Mouse (Mus musculus): Measurements from ENCODE around the gene Gm15217. TPM values are rescaled to one million over a fixed set of nuclear protein-coding genes. Genes with fewer than 3 reads are reported as not detected.

Gm15217 gene
- not detected in 2 replicates for polyA plus RNA-seq (2012; rRNA removed)

- Histone ChIP-seq H3K4me3 (ENCODE audit: insufficient read depth, low read length) (no peak within 1 kb of the TSS), H3K4me1 (ENCODE audit: control insufficient read depth, insufficient read depth, low read length) (no peaks in the 10 kb centered on the region), H3K27ac (ENCODE audit: insufficient read depth, low read length) (no peak within 1 kb of the TSS)
- TF ChIP-seq POLR2A (IDR thresholded peaks at IDR 0.05; ENCODE audit: extremely low read depth, insufficient read depth, low read length) (no peak), CTCF (IDR thresholded peaks at IDR 0.05; ENCODE audit: extremely low read depth, insufficient read depth, low read length) (no peak)
Measured at GRCm38 (mm10) chr14:46379285-46379684, at the start of gene Gm15217. Gene Gm15217 (plus strand): TSS chr14:46379414.

GRCm38 (mm10) chr14:46333421-46334237 lies 45.6 kb upstream of the Gm15217 start:
- Histone ChIP-seq H3K27ac (ENCODE audit: insufficient read depth, low read length) (no peak overlapping the region), H3K4me1 (ENCODE audit: control insufficient read depth, insufficient read depth, low read length) (no peaks in the 10 kb centered on the region), H3K4me3 (ENCODE audit: insufficient read depth, low read length) (no peak overlapping the region)
- no peak for TF ChIP-seq CTCF (IDR thresholded peaks at IDR 0.05; ENCODE audit: extremely low read depth, insufficient read depth, low read length)
- TF ChIP-seq POLR2A (IDR thresholded peaks at IDR 0.05; ENCODE audit: extremely low read depth, insufficient read depth, low read length), result no peak

- H3K27ac ChIP-seq (ENCODE audit: insufficient read depth, low read length), result no peak overlapping the region
- H3K4me1 ChIP-seq (ENCODE audit: control insufficient read depth, insufficient read depth, low read length), result no peaks in the 10 kb centered on the region
- no peak overlapping the region for H3K4me3 ChIP-seq (ENCODE audit: insufficient read depth, low read length)
- TF ChIP-seq POLR2A (IDR thresholded peaks at IDR 0.05; ENCODE audit: extremely low read depth, insufficient read depth, low read length), result no peak
- no peak for TF ChIP-seq CTCF (IDR thresholded peaks at IDR 0.05; ENCODE audit: extremely low read depth, insufficient read depth, low read length)
Measured at GRCm38 (mm10) chr14:46338801-46339200, 40.4 kb upstream of the Gm15217 start.

GRCm38 (mm10) chr14:46344750-46345149 lies 34.5 kb upstream of the Gm15217 start:
- Histone ChIP-seq H3K27ac (ENCODE audit: insufficient read depth, low read length) (no peak overlapping the region), H3K4me3 (ENCODE audit: insufficient read depth, low read length) (no peak overlapping the region), H3K4me1 (ENCODE audit: control insufficient read depth, insufficient read depth, low read length) (no peaks in the 10 kb centered on the region)
- TF ChIP-seq CTCF (IDR thresholded peaks at IDR 0.05; ENCODE audit: extremely low read depth, insufficient read depth, low read length) (no peak), POLR2A (IDR thresholded peaks at IDR 0.05; ENCODE audit: extremely low read depth, insufficient read depth, low read length) (no peak)

GRCm38 (mm10) chr14:46357286-46357685 lies 21.9 kb upstream of the Gm15217 start:
- no peaks in the 10 kb centered on the region for H3K4me1 ChIP-seq (ENCODE audit: control insufficient read depth, insufficient read depth, low read length)
- H3K27ac ChIP-seq (ENCODE audit: insufficient read depth, low read length), result no peak overlapping the region
- TF ChIP-seq CTCF (IDR thresholded peaks at IDR 0.05; ENCODE audit: extremely low read depth, insufficient read depth, low read length) (no peak), POLR2A (IDR thresholded peaks at IDR 0.05; ENCODE audit: extremely low read depth, insufficient read depth, low read length) (no peak)
- no peak overlapping the region for H3K4me3 ChIP-seq (ENCODE audit: insufficient read depth, low read length)

- Histone ChIP-seq H3K4me1 (ENCODE audit: control insufficient read depth, insufficient read depth, low read length) (no peaks in the 10 kb centered on the region), H3K27ac (ENCODE audit: insufficient read depth, low read length) (no peak overlapping the region), H3K4me3 (ENCODE audit: insufficient read depth, low read length) (no peak overlapping the region)
- TF ChIP-seq CTCF (IDR thresholded peaks at IDR 0.05; ENCODE audit: extremely low read depth, insufficient read depth, low read length) (no peak), POLR2A (IDR thresholded peaks at IDR 0.05; ENCODE audit: extremely low read depth, insufficient read depth, low read length) (no peak)
Measured at GRCm38 (mm10) chr14:46357696-46358095, 21.5 kb upstream of the Gm15217 start.

GRCm38 (mm10) chr14:46363209-46363608 lies 16.0 kb upstream of the Gm15217 start:
- H3K27ac ChIP-seq (ENCODE audit: insufficient read depth, low read length), result no peak overlapping the region
- TF ChIP-seq CTCF (IDR thresholded peaks at IDR 0.05; ENCODE audit: extremely low read depth, insufficient read depth, low read length), result no peak
- no peak for TF ChIP-seq POLR2A (IDR thresholded peaks at IDR 0.05; ENCODE audit: extremely low read depth, insufficient read depth, low read length)
- no peaks in the 10 kb centered on the region for H3K4me1 ChIP-seq (ENCODE audit: control insufficient read depth, insufficient read depth, low read length)
- no peak overlapping the region for H3K4me3 ChIP-seq (ENCODE audit: insufficient read depth, low read length)

GRCm38 (mm10) chr14:46372452-46372851 lies 6.8 kb upstream of the Gm15217 start:
- Histone ChIP-seq H3K27ac (ENCODE audit: insufficient read depth, low read length) (no peak overlapping the region), H3K4me3 (ENCODE audit: insufficient read depth, low read length) (no peak overlapping the region), H3K4me1 (ENCODE audit: control insufficient read depth, insufficient read depth, low read length) (no peaks in the 10 kb centered on the region)
- TF ChIP-seq CTCF (IDR thresholded peaks at IDR 0.05; ENCODE audit: extremely low read depth, insufficient read depth, low read length) (no peak), POLR2A (IDR thresholded peaks at IDR 0.05; ENCODE audit: extremely low read depth, insufficient read depth, low read length) (no peak)

- no peak overlapping the region for H3K4me3 ChIP-seq (ENCODE audit: insufficient read depth, low read length)
- TF ChIP-seq CTCF (IDR thresholded peaks at IDR 0.05; ENCODE audit: extremely low read depth, insufficient read depth, low read length) (no peak), POLR2A (IDR thresholded peaks at IDR 0.05; ENCODE audit: extremely low read depth, insufficient read depth, low read length) (no peak)
- H3K4me1 ChIP-seq (ENCODE audit: control insufficient read depth, insufficient read depth, low read length), result no peaks in the 10 kb centered on the region
- no peak overlapping the region for H3K27ac ChIP-seq (ENCODE audit: insufficient read depth, low read length)
Measured at GRCm38 (mm10) chr14:46375796-46376195, 3.4 kb upstream of the Gm15217 start.

GRCm38 (mm10) chr14:46380286-46380721 lies 1.1 kb downstream of the Gm15217 start:
- TF ChIP-seq CTCF (IDR thresholded peaks at IDR 0.05; ENCODE audit: extremely low read depth, insufficient read depth, low read length), result no peak
- TF ChIP-seq POLR2A (IDR thresholded peaks at IDR 0.05; ENCODE audit: extremely low read depth, insufficient read depth, low read length), result no peak
- Histone ChIP-seq H3K27ac (ENCODE audit: insufficient read depth, low read length) (no peak overlapping the region), H3K4me3 (ENCODE audit: insufficient read depth, low read length) (no peak overlapping the region), H3K4me1 (ENCODE audit: control insufficient read depth, insufficient read depth, low read length) (no peaks in the 10 kb centered on the region)

All from cortical plate, adult 2 months (tissue).